Mouse (Mus musculus): ENCODE data around the gene Rtraf.
A peak's percentile ranks its signal among the peaks of the same experiment; 100 is the strongest.

Gene Rtraf

GRCm38 (mm10) chr14:19800485-19800884 lies 23.1 kb downstream of the Rtraf start:
- DNase-seq (ENCODE audit: low read depth, low spot score): no peak

GRCm38 (mm10) chr14:19796541-19797304 lies 26.9 kb downstream of the Rtraf start:
- no peak for DNase-seq (ENCODE audit: low read depth, low spot score)

- DNase-seq (ENCODE audit: low read depth, low spot score): no peak
Observed at GRCm38 (mm10) chr14:19794881-19795280, 28.7 kb downstream of the Rtraf start.

- DNase-seq (ENCODE audit: low read depth, low spot score): no peak
Observed at GRCm38 (mm10) chr14:19788443-19788842, 35.2 kb downstream of the Rtraf start.

GRCm38 (mm10) chr14:19785797-19786588 lies 37.6 kb downstream of the Rtraf start:
- no peak for DNase-seq (ENCODE audit: low read depth, low spot score)

- DNase-seq (ENCODE audit: low read depth, low spot score): no peak
Observed at GRCm38 (mm10) chr14:19777945-19778344, 45.7 kb downstream of the Rtraf start.

- no peak for DNase-seq (ENCODE audit: low read depth, low spot score)
Observed at GRCm38 (mm10) chr14:19777365-19777764, 46.3 kb downstream of the Rtraf start.

GRCm38 (mm10) chr14:19776890-19777289 lies 46.7 kb downstream of the Rtraf start:
- peak; percentile 43 for DNase-seq (ENCODE audit: low read depth, low spot score)

GRCm38 (mm10) chr14:19776179-19776578 lies 47.4 kb downstream of the Rtraf start:
- no peak for DNase-seq (ENCODE audit: low read depth, low spot score)

GRCm38 (mm10) chr14:19775491-19775890 lies 48.1 kb downstream of the Rtraf start:
- no peak for DNase-seq (ENCODE audit: low read depth, low spot score)

GRCm38 (mm10) chr14:19774036-19774628 lies 49.5 kb downstream of the Rtraf start:
- DNase-seq (ENCODE audit: low read depth, low spot score): peak; percentile 30

- DNase-seq (ENCODE audit: low read depth, low spot score): no peak
Observed at GRCm38 (mm10) chr14:19771173-19771572, 52.5 kb downstream of the Rtraf start.

GRCm38 (mm10) chr14:19769441-19770200 lies 54.0 kb downstream of the Rtraf start:
- DNase-seq (ENCODE audit: low read depth, low spot score): peak; percentile 61

GRCm38 (mm10) chr14:19768648-19769047 lies 55.0 kb downstream of the Rtraf start:
- no peak for DNase-seq (ENCODE audit: low read depth, low spot score)

- peak; percentile 43 for DNase-seq (ENCODE audit: low read depth, low spot score)
Observed at GRCm38 (mm10) chr14:19766380-19766649, 57.3 kb downstream of the Rtraf start.

- no peak for DNase-seq (ENCODE audit: low read depth, low spot score)
Observed at GRCm38 (mm10) chr14:19765539-19766379, 57.9 kb downstream of the Rtraf start.

- DNase-seq (ENCODE audit: low read depth, low spot score): no peak
Observed at GRCm38 (mm10) chr14:19764331-19764730, 59.3 kb downstream of the Rtraf start.

GRCm38 (mm10) chr14:19763527-19763926 lies 60.1 kb downstream of the Rtraf start:
- DNase-seq (ENCODE audit: low read depth, low spot score): peak; percentile 44

GRCm38 (mm10) chr14:19762014-19762413 lies 61.6 kb downstream of the Rtraf start:
- peak; percentile 42 for DNase-seq (ENCODE audit: low read depth, low spot score)
